25 mouse cellular contexts compared by ENCODE assay signal in the genomic region with DNA sequence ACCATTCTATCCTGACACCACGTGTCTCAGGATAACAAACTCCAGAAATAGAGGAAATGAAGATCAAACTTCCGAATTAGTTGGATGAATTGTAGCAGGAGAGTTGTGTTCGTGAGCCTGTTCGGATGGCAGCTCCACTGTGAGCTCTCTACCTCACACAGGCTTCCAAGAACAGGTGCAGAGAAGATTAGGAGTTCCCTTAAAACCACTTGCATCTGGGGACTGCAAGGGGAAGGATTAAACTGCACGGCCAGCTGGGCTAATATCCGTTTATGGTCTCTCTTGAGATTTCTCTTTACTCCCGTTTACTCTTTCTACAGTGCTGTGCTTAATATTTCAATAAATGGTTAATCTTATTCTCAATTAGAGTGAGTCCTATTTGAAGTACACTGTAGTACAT. TPM values are rescaled to one million over a fixed set of nuclear protein-coding genes. Genes with fewer than 3 reads are reported as not detected.
DNase-seq lines count a peak whose midpoint lies in the region; ATAC-seq and TF ChIP-seq lines count a peak whose summit lies in the region.
"Had no signal": no experiment of that assay in that cellular context is flagged by ENCODE, and none has a peak within 500 bp of the region (broad histone marks: within the 10 kb centered on the region; RNA-seq: fewer than 3 reads in every experiment).

No protein-coding gene starts in this region.

- no peaks in the 10 kb centered on the region; the same call in 1 of the 2 replicates for H3K4me1 ChIP-seq in cortical plate, adult 2 months (ENCODE audit: control insufficient read depth, insufficient read depth, low read length)
- H3K4me1 ChIP-seq in limb, embryonic 13.5 days: peaks cover 4% of the 10 kb centered on the region; the same call in 1 of the 2 replicates
- H3K4me1 ChIP-seq: embryonic facial prominence, embryonic 15.5 days; forebrain, embryonic 12.5 days; forebrain, embryonic 15.5 days; hindbrain, embryonic 12.5 days; hindbrain, embryonic 15.5 days had no signal

- intact Hi-C loops in left cerebral cortex, adult 2 months (cut with DNase I): loop anchor here (2.0 to 10.0 kb wide), 3 partner anchors 70 to 287 kb away; no protein-coding TSS in a partner anchor

- TF ChIP-seq CTCF in left cerebral cortex, adult 2 months (IDR thresholded peaks at IDR 0.05): no peak
- no peak for TF ChIP-seq CTCF in cortical plate, adult 2 months (IDR thresholded peaks at IDR 0.05; ENCODE audit: extremely low read depth, insufficient read depth, low read length)

- TF ChIP-seq POLR2A in cortical plate, adult 2 months (IDR thresholded peaks at IDR 0.05; ENCODE audit: extremely low read depth, insufficient read depth, low read length): no peak

- ATAC-seq in limb, embryonic 13.5 days (ENCODE audit: low FRiP score, low read depth): peak; percentile 64; the same call in 1 of the 2 replicates
- ATAC-seq: forebrain, embryonic 15.5 days; Patski had no signal

- no peaks in the 10 kb centered on the region for H3K9me3 ChIP-seq in limb, embryonic 13.5 days
- H3K9me3 ChIP-seq: embryonic facial prominence, embryonic 15.5 days; forebrain, embryonic 12.5 days; forebrain, embryonic 15.5 days; G1E; hindbrain, embryonic 12.5 days; hindbrain, embryonic 15.5 days had no signal

- H3K4me3 ChIP-seq in left cerebral cortex, adult 2 months: no peak overlapping the region
- H3K4me3 ChIP-seq in cortical plate, adult 2 months (ENCODE audit: insufficient read depth, low read length): no peak overlapping the region
- no peak overlapping the region for H3K4me3 ChIP-seq in limb, embryonic 13.5 days
- H3K4me3 ChIP-seq: embryonic facial prominence, embryonic 15.5 days; forebrain, embryonic 12.5 days; forebrain, embryonic 15.5 days; hindbrain, embryonic 12.5 days; hindbrain, embryonic 15.5 days had no signal

- H3K4me2 ChIP-seq in limb, embryonic 13.5 days (replicated peaks): no peak overlapping the region
- H3K4me2 ChIP-seq: embryonic facial prominence, embryonic 15.5 days; forebrain, embryonic 12.5 days; forebrain, embryonic 15.5 days; heart, embryonic 11.5 days; hindbrain, embryonic 12.5 days; hindbrain, embryonic 15.5 days had no signal

- no peak overlapping the region for H3K9ac ChIP-seq in limb, embryonic 13.5 days
- H3K9ac ChIP-seq: embryonic facial prominence, embryonic 15.5 days; forebrain, embryonic 12.5 days; forebrain, embryonic 15.5 days; hindbrain, embryonic 12.5 days; hindbrain, embryonic 15.5 days had no signal

- DNase-seq in left cerebral cortex, adult 2 months (ENCODE audit: extremely low spot score in 1 of 2, low spot score in 2 of 2): no peak
- no peak for DNase-seq in left cerebral cortex, adult 9 months (ENCODE audit: low spot score in 2 of 2)
- peak; percentile 57 for DNase-seq in retina, postnatal 1 day
- DNase-seq in urinary bladder, adult 2 months (ENCODE audit: low spot score): no peak
- DNase-seq in cerebellum, adult 18-20 months: no peak
- DNase-seq: adrenal gland, postnatal 10 days; adrenal gland, postnatal 36 days; B cell, adult 2 months; cerebellum, adult 2 months; cerebellum, adult 9-11 months; cerebellum, postnatal 25 days; embryo, embryonic 11 days; gastrocnemius, postnatal 14 days; heart, adult 11 months had no signal

- no peaks in the 10 kb centered on the region for H3K36me3 ChIP-seq in limb, embryonic 13.5 days
- H3K36me3 ChIP-seq: embryonic facial prominence, embryonic 15.5 days; forebrain, embryonic 12.5 days; forebrain, embryonic 15.5 days; G1E; hindbrain, embryonic 12.5 days; hindbrain, embryonic 15.5 days had no signal

- 38% methylated on average over 7 of the region's 7 CpGs for WGBS in limb, embryonic 13.5 days

- H3K27ac ChIP-seq in left cerebral cortex, adult 2 months: peak overlapping the region; percentile 83
- peak overlapping the region; percentile 39 for H3K27ac ChIP-seq in cortical plate, adult 2 months (ENCODE audit: insufficient read depth, low read length)
- H3K27ac ChIP-seq in limb, embryonic 13.5 days: no peak overlapping the region
- H3K27ac ChIP-seq: embryonic facial prominence, embryonic 15.5 days; forebrain, embryonic 12.5 days; forebrain, embryonic 15.5 days; hindbrain, embryonic 12.5 days; hindbrain, embryonic 15.5 days had no signal

- no peaks in the 10 kb centered on the region for H3K27me3 ChIP-seq in limb, embryonic 13.5 days
- H3K27me3 ChIP-seq: CH12.LX; embryonic facial prominence, embryonic 15.5 days; forebrain, embryonic 12.5 days; forebrain, embryonic 15.5 days; hindbrain, embryonic 12.5 days; hindbrain, embryonic 15.5 days; Patski had no signal

RNA-seq across cellular contexts. Expression of a gene that starts 54.8 kb away (rescaled TPM):
- 1 to 10 TPM in 1 of 2 experiments, under 1 TPM in 1; 0.97 to 1.3 TPM for total RNA-seq in left cerebral cortex, adult 2 months (2021)
- 1.5 and 1.6 TPM in 2 replicates for polyA plus RNA-seq in cortical plate, adult 2 months (2012; rRNA removed)
- polyA plus RNA-seq in limb, embryonic 13.5 days (2015; fragmentation: Nextera tagmentation; extraction: Ambion mirVana): 0.51 and 0.64 TPM in 2 replicates
- polyA plus RNA-seq in urinary bladder, adult 2 months (2012; rRNA removed): 1.8 and 2.3 TPM in 2 replicates
- polyA plus RNA-seq: G1E had no signal
